Mouse (Mus musculus) embryonic fibroblast, embryonic 13.5 days (primary cell): ENCODE measurements around the gene Ppp1r15b.

Experiments used
- CTCF ChIP-seq: IDR thresholded peaks from 2 replicates; pipeline ENCODE4 v1.5.1; 2011; ENCODE audit warnings: mild to moderate bottlenecking, control low read depth, low read length, moderate library complexity, borderline replicate concordance; ENCODE audit not compliant: insufficient read depth
- POLR2A ChIP-seq: IDR thresholded peaks from 2 replicates; pipeline ENCODE4 v1.6.1; 2011; ENCODE audit warnings: low read depth, mild to moderate bottlenecking, control low read depth, low read length, moderate library complexity

DNA sequence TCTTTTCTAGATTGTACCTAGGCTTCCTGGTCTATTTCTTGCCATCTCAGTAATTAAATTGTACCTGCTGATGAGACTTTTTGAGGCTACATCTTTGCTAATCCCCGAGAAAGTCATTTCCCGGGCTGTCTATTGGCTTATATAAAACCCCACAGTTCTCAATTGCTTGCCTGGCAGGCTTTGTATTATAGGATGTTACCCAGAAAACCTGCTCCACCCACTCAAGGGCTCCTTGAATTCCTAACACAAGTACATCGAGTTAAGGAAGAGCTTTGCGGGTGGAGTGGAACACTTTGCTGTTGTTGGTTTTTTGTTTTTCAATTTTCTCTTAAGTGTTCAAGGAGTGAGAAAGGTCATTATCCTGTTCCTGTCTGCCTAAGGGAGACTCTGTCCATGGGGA lies 41.5 kb upstream of the Ppp1r15b start:
- TF ChIP-seq CTCF, result no peak
- no peak for TF ChIP-seq POLR2A
